Mouse (Mus musculus): ENCODE data around the gene Naa80.

Naa80 gene

GRCm38 (mm10) chr9:107572327-107572662 is 6.4 kb upstream of the Naa80 start:
- 98% methylated on average over 2 of the region's 2 CpGs for WGBS

- WGBS, result 82% methylated on average over 6 of the region's 6 CpGs
Observed at GRCm38 (mm10) chr9:107573774-107574173, 4.9 kb upstream of the Naa80 start.

DNA sequence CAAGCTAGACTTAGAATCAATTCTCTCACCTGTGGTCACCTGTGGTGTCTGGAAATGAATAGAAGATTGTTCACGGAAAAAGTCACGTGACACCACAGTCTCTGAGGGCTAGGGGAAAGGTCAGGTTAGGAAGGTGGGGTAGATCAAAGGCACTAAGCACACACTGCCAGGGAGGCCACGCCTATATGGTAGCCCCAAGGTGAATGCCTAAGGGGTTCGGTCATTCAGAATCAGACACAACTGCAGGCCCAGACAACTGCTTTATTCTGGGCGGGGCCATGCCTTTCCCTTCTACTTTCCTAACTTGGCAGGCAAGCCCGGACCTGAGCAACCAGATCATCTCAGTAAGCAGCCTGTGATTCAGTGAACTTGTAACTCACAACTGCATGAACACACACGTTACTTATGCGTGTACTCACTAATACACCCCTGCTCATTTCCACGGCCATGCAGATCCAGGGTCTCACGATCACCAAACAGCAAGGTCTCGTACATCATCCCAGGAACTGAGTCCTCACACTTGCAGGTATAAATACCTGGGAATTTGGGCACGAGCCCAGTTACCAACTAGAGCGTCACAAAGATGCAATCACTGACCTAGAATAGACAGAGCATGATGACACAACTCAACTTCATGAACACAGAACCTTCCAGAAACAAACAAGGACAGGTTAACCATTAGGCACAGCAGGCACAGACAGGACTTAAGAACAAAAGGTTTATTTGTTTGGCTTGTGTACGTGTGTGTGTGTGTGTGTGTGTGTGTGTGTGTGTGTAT is 2.9 kb upstream of the Naa80 start:
- WGBS, result 83% methylated on average over 14 of the region's 14 CpGs

GRCm38 (mm10) chr9:107576357-107577107 is 2.2 kb upstream of the Naa80 start, which contains the start of gene Hyal1:
TSS of gene Hyal1 (plus strand) at chr9:107576927.
- 36% methylated on average over 16 of the region's 16 CpGs for WGBS

DNA sequence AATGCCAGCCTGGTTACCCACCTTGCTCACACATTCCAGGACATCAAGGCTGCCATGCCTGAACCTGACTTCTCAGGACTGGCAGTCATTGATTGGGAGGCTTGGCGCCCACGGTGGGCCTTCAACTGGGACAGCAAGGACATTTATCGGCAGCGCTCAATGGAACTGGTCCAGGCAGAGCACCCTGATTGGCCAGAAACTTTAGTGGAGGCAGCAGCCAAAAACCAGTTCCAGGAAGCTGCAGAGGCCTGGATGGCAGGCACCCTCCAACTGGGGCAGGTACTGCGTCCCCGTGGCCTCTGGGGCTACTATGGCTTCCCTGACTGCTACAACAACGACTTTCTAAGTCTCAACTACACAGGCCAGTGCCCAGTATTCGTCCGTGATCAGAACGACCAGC is 816 bp upstream of the Naa80 start:
- WGBS, result 84% methylated on average over 10 of the region's 10 CpGs

DNA sequence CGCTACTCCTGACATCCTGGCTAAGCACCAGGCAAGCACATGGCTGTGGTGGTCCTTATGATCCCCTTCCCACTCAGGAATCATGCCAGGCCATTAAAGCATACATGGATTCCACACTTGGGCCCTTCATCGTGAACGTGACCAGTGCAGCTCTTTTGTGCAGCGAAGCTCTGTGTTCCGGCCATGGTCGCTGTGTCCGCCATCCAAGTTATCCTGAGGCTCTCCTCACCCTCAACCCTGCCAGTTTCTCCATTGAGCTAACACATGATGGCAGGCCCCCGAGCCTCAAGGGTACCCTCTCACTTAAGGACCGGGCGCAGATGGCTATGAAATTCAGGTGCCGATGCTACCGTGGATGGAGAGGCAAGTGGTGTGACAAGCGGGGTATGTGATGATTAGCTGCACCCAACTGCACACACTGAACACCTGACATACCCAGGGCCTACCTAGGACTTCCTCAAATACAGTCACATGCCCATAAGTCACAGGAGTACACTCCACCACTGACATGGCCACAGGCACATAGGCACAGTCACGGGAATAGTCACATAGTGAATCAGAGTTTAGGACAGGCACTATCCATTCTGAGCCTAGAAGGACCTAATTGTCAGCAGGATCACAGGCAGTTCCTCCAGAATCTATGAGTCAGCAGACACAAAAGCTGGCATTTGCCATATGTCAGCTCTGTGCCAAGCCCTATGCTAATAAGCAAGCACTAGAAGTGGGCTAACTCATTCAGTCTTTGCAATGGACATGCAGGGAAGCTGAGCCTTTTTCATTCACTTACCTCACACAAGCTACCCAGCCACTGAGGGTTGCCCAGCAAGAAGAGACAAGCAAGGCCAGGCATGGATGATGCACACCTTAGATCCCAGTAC is 575 bp downstream of the Naa80 start:
- 91% methylated on average over 14 of the region's 14 CpGs for WGBS

DNA sequence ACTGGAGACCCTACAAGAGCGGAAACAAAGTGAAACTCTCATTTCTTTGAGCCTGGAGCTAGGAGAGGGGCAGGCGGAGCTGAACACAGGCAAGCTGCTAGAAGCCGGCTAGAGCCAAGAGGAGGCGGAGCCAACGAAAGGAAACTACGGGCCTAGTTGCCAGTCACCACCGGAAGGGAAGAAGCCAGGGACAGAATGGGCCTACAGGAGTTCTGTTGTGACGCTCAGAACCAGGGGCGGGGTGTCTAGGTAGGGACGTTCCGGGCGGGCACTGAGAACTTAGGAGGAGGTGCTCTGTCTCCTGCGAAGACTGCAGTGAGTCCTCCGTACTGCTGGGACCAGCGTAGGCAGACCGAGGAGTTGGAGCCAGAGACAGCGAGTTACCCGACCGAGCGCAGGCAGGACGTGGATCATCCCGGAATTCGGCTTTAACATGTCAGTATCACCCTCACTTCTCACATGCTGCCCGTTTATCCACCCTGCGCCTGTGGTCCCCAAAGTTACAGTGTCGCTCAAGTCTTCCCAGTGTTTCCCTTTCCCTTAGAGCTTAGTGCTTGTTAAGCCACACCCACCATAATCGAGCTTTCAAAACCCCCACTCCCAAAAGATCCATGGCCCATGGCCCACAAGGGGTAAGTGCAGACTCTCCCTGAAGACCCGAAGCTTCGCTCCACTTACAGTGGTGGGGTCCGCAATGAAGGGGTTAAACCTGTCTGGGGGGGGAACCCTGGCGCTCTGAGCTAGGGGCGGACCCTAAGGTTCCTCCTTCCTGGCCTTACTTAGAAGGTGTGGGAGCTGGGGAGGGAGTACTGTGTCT is 2.0 kb downstream of the Naa80 start, which contains the start of gene Hyal3:
Hyal3 (plus strand) TSS at position 318 of the 817 bp plus-strand sequence.
- WGBS, result under 1% methylated on average over 32 of the region's 32 CpGs

DNA sequence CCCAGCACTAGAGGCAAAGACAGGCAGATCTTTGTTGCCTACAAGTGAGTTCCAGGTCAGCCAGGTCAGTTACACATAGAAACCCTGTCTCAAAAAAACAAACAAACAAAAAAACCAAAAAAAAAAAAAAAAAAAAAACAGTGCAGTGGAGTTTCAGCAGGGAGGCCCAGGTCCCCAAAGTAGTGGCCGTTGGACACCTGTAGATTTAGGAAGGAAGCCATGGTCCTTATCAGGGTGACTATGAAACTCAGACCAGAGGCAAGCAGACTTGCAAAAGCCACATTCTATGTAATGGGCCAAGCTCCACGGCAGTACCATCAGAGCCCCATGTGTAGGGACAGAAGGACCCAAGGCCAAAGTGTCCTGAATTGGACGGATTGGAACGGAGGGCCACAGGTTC is 2.9 kb downstream of the Naa80 start:
- WGBS, result 75% methylated on average over 4 of the region's 4 CpGs

DNA sequence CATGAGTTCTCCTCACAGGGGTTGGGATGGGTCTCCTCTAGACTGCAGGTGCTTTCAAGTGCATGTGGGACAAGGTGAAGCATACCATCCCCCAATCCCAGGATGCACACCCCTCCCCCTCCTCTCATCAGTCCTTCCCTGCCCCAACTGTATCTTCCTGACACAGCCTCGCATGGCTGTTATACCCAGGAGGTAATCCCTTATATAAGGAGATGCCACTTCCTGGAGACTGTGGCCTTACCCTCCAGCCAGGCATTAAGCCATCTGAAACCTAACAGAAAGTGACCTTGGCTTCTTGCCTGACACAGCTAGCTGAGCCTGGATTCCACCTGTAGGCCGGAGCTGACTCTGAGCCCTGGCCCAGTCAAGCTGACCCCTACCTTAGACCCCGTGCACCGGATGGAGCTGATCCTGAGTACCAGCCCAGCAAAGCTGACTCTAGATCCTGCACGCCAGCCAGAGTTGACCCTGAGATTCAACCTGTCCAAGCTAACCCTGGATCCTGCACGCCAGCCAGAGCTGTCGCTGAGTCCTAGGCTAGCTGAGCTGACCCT is 3.9 kb downstream of the Naa80 start:
- 87% methylated on average over 7 of the region's 7 CpGs for WGBS

DNA sequence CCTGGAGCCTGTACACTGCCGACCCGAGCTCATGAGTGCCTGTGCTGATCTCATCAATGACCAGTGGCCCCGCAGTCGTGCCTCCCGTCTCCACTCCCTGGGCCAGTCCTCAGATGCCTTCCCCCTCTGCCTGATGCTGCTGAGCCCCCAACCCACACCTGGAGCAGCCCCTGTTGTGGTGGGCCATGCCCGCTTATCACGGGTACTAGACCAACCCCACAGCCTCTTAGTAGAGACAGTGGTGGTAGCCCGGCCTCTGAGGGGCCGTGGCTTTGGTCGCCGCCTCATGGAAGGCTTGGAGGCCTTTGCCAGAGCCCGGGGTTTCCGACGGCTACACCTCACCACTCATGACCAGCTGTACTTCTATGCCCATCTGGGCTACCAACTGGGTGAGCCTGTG is 4.5 kb downstream of the Naa80 start:
- 92% methylated on average over 14 of the region's 14 CpGs for WGBS

- 90% methylated on average over 5 of the region's 5 CpGs for WGBS
Observed at GRCm38 (mm10) chr9:107586504-107586903, 7.8 kb downstream of the Naa80 start.

DNA sequence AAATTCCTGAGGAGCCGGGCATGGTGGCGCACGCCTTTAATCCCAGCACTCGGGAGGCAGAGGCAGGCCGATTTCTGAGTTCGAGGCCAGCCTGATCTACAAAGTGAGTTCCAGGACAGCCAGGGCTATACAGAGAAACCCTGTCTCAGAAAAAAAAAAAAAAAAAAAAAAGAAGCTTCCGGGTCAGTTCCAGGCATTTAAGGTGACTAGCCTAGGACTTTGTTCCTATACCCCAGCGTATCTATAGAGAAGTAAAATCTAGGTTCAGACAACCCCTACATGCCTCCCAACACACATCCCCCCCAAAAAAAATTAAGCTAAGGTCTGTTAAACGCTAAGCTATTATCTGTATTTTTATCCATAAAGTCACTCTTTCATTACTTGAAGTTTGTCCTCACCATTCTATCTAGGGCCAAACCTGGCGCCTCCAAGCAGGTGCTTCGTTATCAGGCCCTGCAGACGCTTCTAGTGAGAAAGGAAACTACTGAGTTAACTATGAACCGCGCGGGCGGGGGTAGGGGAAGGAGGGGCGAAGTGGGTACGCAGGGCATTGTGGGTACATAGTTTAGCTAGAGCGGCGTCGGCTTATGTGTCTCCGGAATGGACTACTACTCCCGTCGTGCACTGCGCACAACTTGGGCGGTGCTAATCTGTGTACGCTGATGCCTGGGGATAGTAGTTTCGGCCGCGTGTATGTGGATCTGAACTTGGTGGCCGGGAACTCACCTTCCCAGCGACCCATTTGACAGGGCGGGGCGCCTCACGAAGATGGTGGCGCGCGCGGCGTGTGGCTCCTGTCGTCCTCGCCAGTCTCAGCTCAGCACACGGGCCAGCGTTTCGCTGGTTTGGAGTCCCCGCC is 8.5 kb downstream of the Naa80 start, which contains the start of gene Ifrd2:
Ifrd2 (plus strand) TSS at position 669 of the 859 bp plus-strand sequence.
- WGBS, result 11% methylated on average over 46 of the region's 46 CpGs

- 4% methylated on average over 33 of the region's 33 CpGs for WGBS
Observed at GRCm38 (mm10) chr9:107587833-107588639, 9.3 kb downstream of the Naa80 start.

- WGBS, result 88% methylated on average over 25 of the region's 25 CpGs
Observed at GRCm38 (mm10) chr9:107590058-107590772, 11.5 kb downstream of the Naa80 start.

- WGBS, result 95% methylated on average over 6 of the region's 6 CpGs
Observed at GRCm38 (mm10) chr9:107590773-107591060, 12.0 kb downstream of the Naa80 start.

GRCm38 (mm10) chr9:107593101-107593976 is 14.7 kb downstream of the Naa80 start:
- 87% methylated on average over 11 of the region's 11 CpGs for WGBS

DNA sequence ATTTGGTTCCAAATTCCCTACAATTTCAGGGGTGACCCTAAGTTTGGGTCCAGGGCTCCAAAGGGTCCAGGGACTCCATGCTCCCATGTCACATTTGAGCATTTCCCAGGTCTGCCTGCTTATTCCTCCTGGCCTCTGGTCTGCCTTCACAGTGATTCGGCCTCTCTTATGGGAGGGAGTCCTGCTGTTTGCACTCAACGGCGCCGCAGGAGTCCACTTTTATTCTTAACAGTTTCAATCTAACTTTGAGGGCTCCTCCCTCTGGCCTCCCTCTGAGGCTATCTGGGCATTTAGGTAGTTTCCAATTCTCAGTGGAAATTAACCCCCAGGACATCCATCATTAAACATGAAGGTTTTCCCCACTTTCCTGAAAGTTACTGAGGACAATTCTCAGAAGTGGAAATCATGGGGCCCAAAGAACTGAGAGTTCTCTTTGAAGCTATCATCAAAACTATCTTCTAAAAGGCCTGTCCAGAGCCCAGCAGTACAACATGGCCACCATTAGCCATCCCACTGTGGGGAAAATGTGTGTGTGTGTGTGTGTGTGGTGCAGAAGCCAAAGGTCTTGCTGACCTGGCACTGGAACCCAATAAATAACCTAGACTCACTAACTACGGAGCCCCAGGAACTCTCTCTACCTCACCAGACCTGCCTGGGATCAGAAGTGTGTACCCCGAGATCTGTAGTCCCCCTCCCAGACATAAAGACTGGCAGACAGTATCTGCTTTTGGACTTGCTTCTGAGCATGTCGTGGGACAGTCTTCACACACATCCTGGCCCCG is 15.8 kb downstream of the Naa80 start:
- 80% methylated on average over 8 of the region's 8 CpGs for WGBS
